Mouse (Mus musculus) telencephalon, adult 2 months (tissue): ENCODE results near the gene Mprip.
A peak's percentile ranks its signal among the peaks of the same experiment; 100 is the strongest.
"Not testable (repeated sequence)": the region's sequence is repeated elsewhere in the genome, so short reads cannot be mapped to it uniquely, and the experiment has no call there.

Source experiments
- DNase-seq: peaks from one replicate; pipeline ENCODE4 v3.0.0-alpha.2; 2011; ENCODE audit warnings: low read depth, low spot score

Gene Mprip

DNA sequence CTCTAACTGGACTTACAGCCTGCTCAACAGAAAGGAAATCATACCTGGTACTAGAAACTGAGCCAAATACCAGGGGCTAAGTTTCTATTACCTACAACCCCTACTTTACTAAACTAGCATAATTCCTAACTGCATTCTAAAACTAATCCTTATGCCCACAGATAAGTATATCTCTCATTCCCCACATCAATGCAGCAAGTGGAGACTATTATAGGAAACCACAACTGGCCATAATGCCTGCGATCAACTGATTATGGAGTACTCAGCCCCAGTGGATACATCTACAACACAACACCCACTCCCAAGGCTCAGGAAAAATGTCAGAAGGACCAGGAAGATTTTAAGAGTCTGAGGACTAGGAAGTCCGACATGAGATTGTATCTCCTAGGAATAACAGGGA lies 7.6 kb upstream of the Mprip start:
- no peak for DNase-seq

GRCm38 (mm10) chr11:59655337-59655736 lies 5.8 kb upstream of the Mprip start:
- no peak for DNase-seq

DNA sequence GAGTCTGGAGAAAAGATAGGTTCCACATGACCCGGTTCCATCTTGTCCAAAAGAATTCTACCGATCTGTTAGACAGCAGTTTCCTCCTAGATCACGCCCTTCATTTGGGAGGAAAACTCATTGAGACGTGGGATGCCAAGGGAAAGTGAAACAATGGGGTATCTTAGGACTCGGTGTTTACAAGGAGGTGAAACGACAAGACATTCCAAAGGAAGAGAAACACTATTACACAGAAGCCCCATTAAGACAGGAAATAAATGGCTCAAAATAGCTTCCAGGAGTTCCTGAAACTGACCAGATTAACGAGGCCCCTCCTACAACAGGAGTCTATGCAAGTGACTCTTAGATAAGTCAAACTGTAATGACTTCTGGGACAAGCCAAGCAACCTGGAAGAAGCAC lies 5.1 kb upstream of the Mprip start:
- no peak for DNase-seq

- DNase-seq = no peak
Observed at GRCm38 (mm10) chr11:59661601-59662248, 620 bp downstream of the Mprip start.

- peak; percentile 95 for DNase-seq
Observed at GRCm38 (mm10) chr11:59662249-59662788, 1.2 kb downstream of the Mprip start.

GRCm38 (mm10) chr11:59662877-59663775 lies 2.0 kb downstream of the Mprip start:
- no peak for DNase-seq

GRCm38 (mm10) chr11:59663776-59664320 lies 2.7 kb downstream of the Mprip start:
- DNase-seq = no peak

DNA sequence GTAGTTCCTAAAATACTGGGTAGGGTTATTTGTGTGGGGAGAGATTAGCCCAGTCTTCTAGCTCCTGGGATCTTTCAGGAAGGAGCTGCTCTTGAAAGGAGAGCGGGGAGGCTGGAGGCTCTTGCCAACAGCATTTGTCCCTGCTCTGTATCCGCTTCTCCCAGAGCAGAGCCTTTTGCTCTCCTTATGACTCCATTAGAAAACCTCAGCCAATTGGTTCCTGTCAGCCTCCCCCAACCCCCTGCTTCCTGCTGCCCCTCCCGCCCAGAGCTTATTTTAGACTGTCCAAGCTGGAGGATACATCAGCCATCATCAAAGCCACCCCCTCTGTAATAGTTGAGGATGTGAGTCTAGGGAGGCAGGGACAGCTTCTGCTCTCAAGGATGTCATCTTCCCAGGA lies 3.7 kb downstream of the Mprip start:
- peak; percentile 53 for DNase-seq

GRCm38 (mm10) chr11:59671049-59671693 lies 10.1 kb downstream of the Mprip start:
- DNase-seq = no peak

- no peak for DNase-seq
Observed at GRCm38 (mm10) chr11:59674013-59674412, 12.9 kb downstream of the Mprip start.

DNA sequence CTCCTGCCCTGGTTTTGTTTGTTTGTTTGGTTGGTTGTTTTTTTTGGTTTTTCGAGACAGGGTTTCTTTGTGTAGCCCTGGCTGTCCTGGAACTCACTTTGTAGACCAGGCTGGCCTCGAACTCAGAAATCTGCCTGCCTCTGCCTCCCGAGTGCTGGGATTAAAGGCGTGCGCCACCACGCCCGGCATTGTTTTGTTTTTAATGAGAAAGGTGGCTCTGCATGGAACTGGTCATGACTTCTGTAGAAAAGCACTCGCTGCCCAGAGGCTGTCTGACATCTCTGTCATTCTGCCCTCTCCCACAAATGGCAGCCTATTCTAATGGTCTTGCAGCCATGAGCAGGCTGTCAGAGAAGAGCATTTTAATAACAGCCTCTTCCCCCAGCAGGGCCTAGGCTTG lies 13.6 kb downstream of the Mprip start:
- DNase-seq = not testable (repeated sequence)

DNA sequence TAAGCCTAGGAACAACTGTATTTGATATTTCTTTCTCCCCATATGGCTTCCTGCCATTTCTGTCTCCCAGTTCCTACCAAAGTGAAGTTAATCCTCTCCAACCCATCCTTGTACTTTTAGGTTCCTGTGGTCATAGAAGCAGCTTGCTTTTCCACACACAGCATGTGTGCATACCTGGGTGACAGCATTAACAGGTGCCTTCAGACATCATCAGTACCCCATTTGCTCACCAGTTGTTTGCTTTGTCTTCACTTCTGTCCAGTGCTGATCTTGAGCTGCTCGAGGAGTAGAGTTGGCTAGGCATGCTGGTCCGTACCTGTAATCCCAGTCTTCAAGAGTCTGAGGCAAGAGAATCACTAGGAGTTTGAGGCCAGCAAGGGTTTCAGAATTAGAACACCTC lies 16.7 kb downstream of the Mprip start:
- DNase-seq = no peak

- no peak for DNase-seq
Observed at GRCm38 (mm10) chr11:59678693-59679092, 17.6 kb downstream of the Mprip start.

- DNase-seq = no peak
Observed at GRCm38 (mm10) chr11:59680111-59680510, 19.0 kb downstream of the Mprip start.

DNA sequence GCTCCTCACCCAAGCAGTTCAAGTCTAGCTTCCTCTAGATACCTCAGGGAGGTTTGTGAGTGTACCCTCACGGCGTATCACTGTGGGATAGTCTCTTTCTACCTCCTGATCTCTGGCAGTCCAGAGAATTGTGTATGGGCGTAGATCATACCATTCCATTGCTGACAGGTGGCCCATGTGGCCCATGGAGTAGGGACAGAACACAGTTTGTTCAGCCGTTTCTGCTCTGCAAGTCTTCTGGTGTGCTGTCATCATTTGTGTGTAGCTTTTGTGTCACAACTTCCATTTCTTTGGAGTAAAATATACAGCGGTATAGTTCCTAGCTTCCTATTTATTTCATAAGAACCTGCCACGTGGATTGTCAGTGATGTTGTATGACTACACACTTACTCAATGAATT lies 23.9 kb downstream of the Mprip start:
- no peak for DNase-seq

DNA sequence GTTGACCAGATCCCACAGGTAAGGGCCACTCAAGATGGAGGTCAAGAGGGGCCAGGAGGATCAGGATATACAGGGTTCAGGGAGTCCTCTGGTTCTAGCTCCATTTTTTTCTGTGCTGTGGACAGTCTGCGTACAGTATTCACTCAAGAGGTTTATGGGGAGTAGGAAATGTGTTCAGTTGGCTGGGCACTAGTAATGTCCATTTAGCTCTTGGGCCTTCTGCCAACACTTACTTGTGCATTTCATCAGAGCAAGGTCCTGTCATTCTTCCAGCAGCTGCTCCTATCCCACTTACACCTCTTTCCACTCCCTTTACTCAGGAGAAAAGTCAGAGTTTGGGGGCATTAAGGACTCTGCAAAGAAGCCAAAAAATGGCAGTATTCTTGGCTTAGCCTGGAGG lies 33.4 kb downstream of the Mprip start:
- no peak for DNase-seq

DNA sequence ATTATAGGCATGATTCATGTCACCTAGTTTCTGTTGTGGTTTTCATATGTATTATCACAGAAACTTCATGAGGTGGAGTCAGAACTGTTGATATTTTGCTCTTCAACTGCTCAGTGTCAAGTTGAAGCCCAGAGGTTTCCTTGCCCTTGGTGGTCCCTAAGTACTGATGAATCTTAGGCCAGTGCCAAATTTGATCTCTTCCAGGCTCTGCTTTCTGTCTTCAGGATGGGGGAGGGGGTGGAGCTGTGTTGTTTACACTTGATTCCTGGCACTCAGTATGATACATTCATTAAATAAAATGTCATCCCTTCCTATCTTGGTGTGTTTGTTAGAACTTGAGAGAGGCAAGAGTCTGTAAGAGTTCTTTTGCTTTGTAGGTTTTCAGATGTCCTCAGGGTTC lies 34.4 kb downstream of the Mprip start:
- DNase-seq = no peak

DNA sequence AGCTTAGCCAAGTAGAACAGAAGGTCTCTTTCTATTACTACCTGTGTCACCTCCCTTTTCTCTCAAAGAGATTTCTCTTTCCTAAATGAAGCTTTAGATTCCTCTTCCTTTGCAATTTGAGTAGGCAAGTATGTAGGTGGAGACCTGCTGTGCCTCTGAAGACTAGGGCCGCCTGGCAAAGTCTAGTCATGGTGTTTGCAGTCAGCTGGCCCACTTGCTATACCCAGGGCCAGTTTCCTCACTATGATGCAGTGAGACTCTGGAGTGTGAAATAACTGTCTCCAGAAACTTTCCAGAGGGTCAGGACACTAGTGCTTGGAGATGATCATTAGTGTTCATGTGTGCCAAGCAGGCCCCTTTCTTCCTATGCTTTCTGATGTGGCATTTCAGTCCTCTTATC lies 36.5 kb downstream of the Mprip start:
- DNase-seq = no peak

DNA sequence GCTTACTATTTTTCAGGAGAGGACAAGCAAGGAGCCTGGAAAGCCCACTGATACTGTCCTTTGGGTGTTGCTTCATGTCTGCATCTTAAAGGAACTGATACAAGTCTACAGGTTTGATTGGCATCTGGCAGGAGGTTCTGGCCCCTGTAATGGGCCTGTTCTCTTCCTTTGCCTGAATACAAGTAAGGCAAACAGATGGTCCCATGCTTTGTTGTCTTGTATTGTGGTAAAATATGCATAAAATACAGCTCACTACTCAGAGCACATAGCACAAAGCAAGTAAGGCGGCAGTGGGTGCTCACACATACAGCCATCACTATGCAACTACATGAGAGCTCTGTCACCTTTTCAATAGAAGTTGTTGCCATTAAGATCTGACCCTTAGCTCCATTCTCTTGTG lies 39.7 kb downstream of the Mprip start:
- no peak for DNase-seq

DNA sequence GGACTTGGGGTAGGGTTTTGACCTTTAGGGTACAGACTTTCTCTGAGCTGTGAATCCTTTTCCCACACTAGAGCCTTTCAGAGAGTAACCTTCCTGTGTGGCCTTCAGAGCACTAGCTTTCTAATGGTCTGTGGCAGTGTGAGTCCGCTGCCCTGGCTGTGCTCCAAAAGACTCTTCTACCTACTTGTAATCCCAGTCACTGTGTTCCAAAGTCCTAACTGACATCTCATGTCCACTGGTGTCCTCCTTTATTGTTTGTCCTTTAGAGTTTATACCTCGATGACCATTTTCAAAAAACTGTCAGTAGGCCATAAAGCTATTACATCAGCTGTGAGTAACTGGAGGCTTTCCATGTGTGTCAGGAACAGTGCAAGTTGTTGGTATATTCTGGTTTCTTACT lies 44.0 kb downstream of the Mprip start:
- no peak for DNase-seq

DNA sequence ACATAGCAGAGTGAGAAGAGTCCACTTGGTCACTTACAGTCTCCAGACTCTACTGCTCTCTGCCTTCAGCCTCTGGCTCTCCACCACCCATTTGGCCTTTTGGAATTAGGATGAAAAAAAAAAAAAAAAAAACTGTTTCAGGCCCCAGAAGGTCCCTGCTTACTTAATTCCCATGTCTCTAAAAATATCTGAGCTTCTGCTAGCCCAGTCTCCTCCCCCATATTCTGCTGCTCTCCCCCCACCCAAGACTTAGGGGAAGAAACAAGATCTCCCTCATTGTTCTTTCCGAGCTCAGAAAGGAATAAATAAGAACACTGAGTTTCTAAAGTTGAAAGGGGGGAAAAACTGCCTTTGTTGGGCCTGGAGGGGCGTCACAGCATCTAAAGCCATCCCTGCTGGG lies 46.4 kb downstream of the Mprip start:
- DNase-seq = peak; percentile 64
